In genomic region chr12:8326825-8327674, GRCm38 (mm10) we compare ENCODE assay signal across 9 mouse cellular contexts. TPM values are rescaled to one million over a fixed set of nuclear protein-coding genes. Genes with fewer than 3 reads are reported as not detected.
DNase-seq lines count a peak whose midpoint lies in the region; ATAC-seq and TF ChIP-seq lines count a peak whose summit lies in the region.
"Had no signal": no experiment of that assay in that cellular context is flagged by ENCODE, and none has a peak within 500 bp of the region (broad histone marks: within the 10 kb centered on the region; RNA-seq: fewer than 3 reads in every experiment).

No protein-coding gene starts in this region.

- H3K36me3 ChIP-seq in ES-Bruce4 (ENCODE audit: control insufficient read depth, insufficient read depth, low read length, poor library complexity, severe bottlenecking), result peaks cover 6% of the 10 kb centered on the region
- H3K36me3 ChIP-seq in forebrain, embryonic 15.5 days, result no peaks in the 10 kb centered on the region; the same call in 1 of the 2 replicates
- 0 out of 2 replicates have a peak, but pooled peaks cover 5% of the 10 kb centered on the region for H3K36me3 ChIP-seq in liver, postnatal 0 days (replicated peaks; ENCODE audit: insufficient read depth, low read length)
- peaks cover 39% of the 10 kb centered on the region for H3K36me3 ChIP-seq in neural tube, embryonic 15.5 days

- peak; percentile 73 for ATAC-seq in cerebellum, adult (ENCODE audit: insufficient number of reproducible peaks, low FRiP score, low TSS enrichment)
- peak; percentile 94 for ATAC-seq in forebrain, embryonic 15.5 days (replicated peaks)
- peak; percentile 83 for ATAC-seq in liver, postnatal 0 days
- peak; percentile 94 for ATAC-seq in neural tube, embryonic 15.5 days (ENCODE audit: low FRiP score)

- WGBS in forebrain, embryonic 15.5 days, result 15% methylated on average over 17 of the region's 17 CpGs
- 42% methylated on average over 17 of the region's 17 CpGs for WGBS in liver, postnatal 0 days (ENCODE audit: insufficient replicate concordance)
- WGBS in neural tube, embryonic 15.5 days, result 13% methylated on average over 17 of the region's 17 CpGs

- TF ChIP-seq POLR2A in ES-Bruce4 (IDR thresholded peaks at IDR 0.05; ENCODE audit: insufficient read depth, low read length), result no peak

- peak; percentile 84 for DNase-seq in heart, postnatal 25 days (ENCODE audit: low spot score)
- peak; percentile 97 for DNase-seq in layer of hippocampus, adult 11-12 months (ENCODE audit: low spot score)
- peak; percentile 92 for DNase-seq in liver, postnatal 0 days
- peak; percentile 97 for DNase-seq in testis, postnatal 10 days (ENCODE audit: low spot score)

- no peaks in the 10 kb centered on the region for H3K4me1 ChIP-seq in ES-Bruce4 (ENCODE audit: control insufficient read depth, insufficient read depth, low read length)
- peaks cover 22% of the 10 kb centered on the region for H3K4me1 ChIP-seq in forebrain, embryonic 15.5 days
- no peaks in the 10 kb centered on the region for H3K4me1 ChIP-seq in liver, postnatal 0 days (ENCODE audit: insufficient read depth)
- peaks cover 24% of the 10 kb centered on the region for H3K4me1 ChIP-seq in neural tube, embryonic 15.5 days

- H3K9ac ChIP-seq in ES-Bruce4 (ENCODE audit: low read depth, poor library complexity, severe bottlenecking), result no peak overlapping the region
- H3K9ac ChIP-seq in forebrain, embryonic 15.5 days (replicated peaks), result peak overlapping the region; percentile 42
- H3K9ac ChIP-seq in liver, postnatal 0 days (replicated peaks), result no peak overlapping the region
- peak overlapping the region; percentile 9 for H3K9ac ChIP-seq in neural tube, embryonic 15.5 days (replicated peaks)

- no peaks in the 10 kb centered on the region for H3K27me3 ChIP-seq in ES-Bruce4 (ENCODE audit: control insufficient read depth, insufficient read depth, low read length, poor library complexity, severe bottlenecking)
- H3K27me3 ChIP-seq in forebrain, embryonic 15.5 days, result no peaks in the 10 kb centered on the region
- H3K27me3 ChIP-seq in liver, postnatal 0 days (ENCODE audit: insufficient read depth, low read length), result no peaks in the 10 kb centered on the region
- H3K27me3 ChIP-seq in neural tube, embryonic 15.5 days (replicated peaks), result no peaks in the 10 kb centered on the region
- H3K27me3 ChIP-seq: megakaryocyte, embryonic 14.5 days had no signal

- TF ChIP-seq CTCF in ES-Bruce4 (IDR thresholded peaks at IDR 0.05; ENCODE audit: low read depth, low read length), result peak; percentile 86
- peak; percentile 97 for TF ChIP-seq CTCF in liver, postnatal 0 days (IDR thresholded peaks at IDR 0.05; ENCODE audit: low read depth)

- 0 out of 2 replicates have a peak, but pooled peaks have one; percentile 52 for TF ChIP-seq EP300 in ES-Bruce4 (IDR thresholded peaks at IDR 0.05; ENCODE audit: insufficient read depth, low read depth, low read length)
- peak; percentile 23; the same call in 1 of the 2 replicates for TF ChIP-seq EP300 in liver, postnatal 0 days (IDR thresholded peaks at IDR 0.05; ENCODE audit: low read depth)

- H3K27ac ChIP-seq in ES-Bruce4 (ENCODE audit: insufficient read depth, low read length), result no peak overlapping the region
- peak overlapping the region; percentile 87 for H3K27ac ChIP-seq in forebrain, embryonic 15.5 days (replicated peaks)
- H3K27ac ChIP-seq in liver, postnatal 0 days (ENCODE audit: low read depth), result no peak overlapping the region
- H3K27ac ChIP-seq in neural tube, embryonic 15.5 days (replicated peaks), result peak overlapping the region; percentile 79

- H3K9me3 ChIP-seq in ES-Bruce4 (replicated peaks; ENCODE audit: control insufficient read depth, insufficient read depth, low read length, poor library complexity, severe bottlenecking), result no peaks in the 10 kb centered on the region
- H3K9me3 ChIP-seq in forebrain, embryonic 15.5 days, result no peaks in the 10 kb centered on the region
- H3K9me3 ChIP-seq in liver, postnatal 0 days (ENCODE audit: low read length), result no peaks in the 10 kb centered on the region
- H3K9me3 ChIP-seq in neural tube, embryonic 15.5 days (replicated peaks), result no peaks in the 10 kb centered on the region
- H3K9me3 ChIP-seq: megakaryocyte, embryonic 14.5 days had no signal

- intact Hi-C loops in heart, postnatal 25 days (cut with DNase I), result loop anchor here (1.0 to 10.0 kb wide), 4 partner anchors 60 to 308 kb away; no protein-coding TSS in a partner anchor

- H3K4me3 ChIP-seq in ES-Bruce4 (ENCODE audit: low read depth, low read length), result no peak overlapping the region
- H3K4me3 ChIP-seq in forebrain, embryonic 15.5 days, result no peak overlapping the region
- H3K4me3 ChIP-seq in liver, postnatal 0 days (ENCODE audit: low read depth, low read length), result no peak overlapping the region
- H3K4me3 ChIP-seq in neural tube, embryonic 15.5 days (replicated peaks), result no peak overlapping the region
- H3K4me3 ChIP-seq: megakaryocyte, embryonic 14.5 days had no signal

- H3K4me2 ChIP-seq in forebrain, embryonic 15.5 days (replicated peaks), result no peak overlapping the region
- no peak overlapping the region for H3K4me2 ChIP-seq in liver, postnatal 0 days (ENCODE audit: low read depth, low read length)
- H3K4me2 ChIP-seq in neural tube, embryonic 15.5 days, result peak overlapping the region; percentile 11

RNA-seq across cellular contexts. Expression of gene Hs1bp3, which starts 13.8 kb away (rescaled TPM):
- 32.6 and 37.5 TPM in 2 replicates for polyA plus RNA-seq in ES-Bruce4 (2011; ENCODE audit: insufficient read depth, insufficient read length, low read depth, missing spikeins)
- polyA plus RNA-seq in forebrain, embryonic 15.5 days (2015; fragmentation: Nextera tagmentation; extraction: Ambion mirVana), result 11.0 and 11.6 TPM in 2 replicates
- 10 to 100 TPM; 11.9 to 14.1 TPM for total RNA-seq in heart, postnatal 25 days (2021)
- polyA plus RNA-seq in liver, postnatal 0 days (2015; fragmentation: Nextera tagmentation; extraction: Ambion mirVana), result 3.2 and 3.7 TPM in 2 replicates
- polyA plus RNA-seq in neural tube, embryonic 15.5 days (2015; fragmentation: Nextera tagmentation; extraction: Ambion mirVana), result 8.0 and 10.3 TPM in 2 replicates

RNA-seq across cellular contexts. Expression of gene Gdf7, which starts 25.3 kb away (rescaled TPM):
- polyA plus RNA-seq in ES-Bruce4 (2011; ENCODE audit: insufficient read depth, insufficient read length, low read depth, missing spikeins), result not detected in 2 replicates
- 0.13 and 0.19 TPM in 2 replicates for polyA plus RNA-seq in forebrain, embryonic 15.5 days (2015; fragmentation: Nextera tagmentation; extraction: Ambion mirVana)
- total RNA-seq in heart, postnatal 25 days (2021), result under 1 TPM; 0.23 to 0.53 TPM
- polyA plus RNA-seq in liver, postnatal 0 days (2015; fragmentation: Nextera tagmentation; extraction: Ambion mirVana), result not detected in 2 replicates
- polyA plus RNA-seq in neural tube, embryonic 15.5 days (2015; fragmentation: Nextera tagmentation; extraction: Ambion mirVana), result 0.14 TPM in 1 of 2 replicates, not detected in the other

Comparison
In these comparisons a context has a peak if more than half of its experiments do, and no peak if none do; other contexts are left out.
1. H3K27ac ChIP-seq: peak in forebrain, embryonic 15.5 days (single experiment) and neural tube, embryonic 15.5 days (single experiment); none in ES-Bruce4 (single experiment) and liver, postnatal 0 days (single experiment).
2. H3K9ac ChIP-seq: peak in forebrain, embryonic 15.5 days (single experiment) and neural tube, embryonic 15.5 days (single experiment); none in ES-Bruce4 (single experiment) and liver, postnatal 0 days (single experiment).
3. Peak in every context shown above with its lines, with median percentiles within 50 percentile points of each other: ATAC-seq and DNase-seq.